Mouse (Mus musculus): ENCODE results near the gene Dido1.

DNA sequence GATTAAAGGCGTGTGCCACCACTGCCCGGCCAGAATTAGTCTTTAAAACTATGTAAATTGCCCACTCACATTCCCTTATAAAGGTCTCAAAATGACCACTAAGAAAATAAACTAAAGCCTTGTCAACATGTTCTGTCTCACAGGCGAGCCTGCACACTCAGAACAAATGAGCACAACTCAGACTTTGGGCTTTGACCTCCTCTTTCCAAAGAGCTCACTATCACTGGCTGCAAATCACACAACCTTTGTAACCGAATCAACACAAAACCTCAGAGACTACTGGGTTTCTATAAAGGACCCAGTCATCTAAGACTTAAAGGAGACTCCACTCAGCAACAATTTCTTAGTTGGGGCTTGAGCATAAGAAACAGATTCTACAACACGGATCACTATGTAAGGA lies 9.3 kb downstream of the Dido1 start:
- TF ChIP-seq CTCF (IDR thresholded peaks at IDR 0.05; ENCODE audit: low read depth, low read length) = no peak
- TF ChIP-seq POLR2A (IDR thresholded peaks at IDR 0.05; ENCODE audit: insufficient read depth, low read length) = no peak

Measured in ES-Bruce4 (cell line).